Mouse (Mus musculus): ENCODE data around the gene Azi2.

Gene Azi2

GRCm38 (mm10) chr9:118082575-118083431, 42.5 kb downstream of the Azi2 start:
- DNase-seq (ENCODE audit: low spot score) = no peak

DNA sequence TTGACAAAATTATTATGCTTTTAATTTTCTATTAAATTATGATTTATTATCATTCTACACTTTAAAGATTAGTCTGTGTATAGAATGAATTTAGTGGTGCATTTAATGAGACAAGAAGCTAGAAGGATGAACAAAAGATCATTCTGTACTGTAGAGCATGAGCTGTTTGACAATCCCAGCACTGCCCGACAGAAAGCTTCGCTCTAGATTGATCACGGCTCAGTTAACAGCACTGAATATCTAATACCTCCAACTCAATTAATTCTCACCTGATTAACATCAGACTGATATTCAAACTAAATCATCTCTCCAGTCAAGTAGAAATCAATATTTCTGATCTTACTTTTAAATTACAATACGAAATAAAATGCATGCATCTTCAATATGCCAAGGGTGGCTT, 43.5 kb downstream of the Azi2 start:
- no peak for DNase-seq (ENCODE audit: low spot score)

GRCm38 (mm10) chr9:118099395-118099794, 59.1 kb downstream of the Azi2 start:
- DNase-seq (ENCODE audit: low spot score) = no peak

- DNase-seq (ENCODE audit: low spot score) = no peak
These were observed 60.2 kb downstream of the Azi2 start for GRCm38 (mm10) chr9:118100484-118100883.

DNA sequence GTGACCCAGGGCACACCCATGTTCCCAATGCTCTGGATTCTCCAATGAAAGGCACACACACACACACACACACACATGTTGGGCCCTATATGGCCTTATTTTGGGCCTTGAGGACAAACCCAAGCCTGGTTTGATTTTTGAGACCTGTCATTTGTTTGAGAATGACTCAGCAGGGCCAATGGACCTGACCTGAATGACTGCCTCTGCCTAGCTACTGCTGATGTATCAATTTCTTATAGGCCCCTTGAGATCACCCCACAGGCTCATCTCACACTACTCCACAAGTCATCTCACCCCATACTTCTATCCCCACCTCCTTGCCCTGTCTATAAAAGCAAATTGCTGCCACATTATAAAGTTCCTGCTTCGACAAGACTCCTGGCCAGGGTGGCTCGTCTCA, 61.5 kb downstream of the Azi2 start:
- DNase-seq (ENCODE audit: low spot score) = no peak

DNA sequence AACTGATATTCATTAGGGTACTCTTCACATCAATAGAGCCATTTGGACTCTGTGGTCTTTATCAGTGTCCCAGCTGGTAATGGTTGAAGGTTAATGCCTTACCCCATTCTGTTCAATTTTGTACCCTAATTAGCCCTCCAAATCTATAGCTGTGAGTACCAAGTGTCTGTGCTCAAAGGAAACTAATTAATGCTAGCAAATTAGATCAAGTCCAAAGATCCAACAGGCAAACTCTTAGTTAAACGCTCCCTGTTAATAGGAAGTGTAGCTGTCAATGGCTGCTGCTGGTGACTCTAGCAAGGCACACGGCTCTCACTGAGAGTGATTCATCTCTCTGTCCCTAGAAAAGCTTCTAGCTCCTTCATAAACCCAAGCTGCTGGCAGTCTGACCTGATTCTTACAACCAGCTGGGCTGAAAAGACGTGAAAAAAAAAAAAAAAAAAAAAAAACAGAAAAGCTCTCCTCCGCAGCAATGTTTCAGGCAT, 68.3 kb downstream of the Azi2 start:
- DNase-seq (ENCODE audit: low spot score) = no peak

- no peak for DNase-seq (ENCODE audit: low spot score)
These were observed 69.5 kb downstream of the Azi2 start for GRCm38 (mm10) chr9:118109697-118110359.

DNA sequence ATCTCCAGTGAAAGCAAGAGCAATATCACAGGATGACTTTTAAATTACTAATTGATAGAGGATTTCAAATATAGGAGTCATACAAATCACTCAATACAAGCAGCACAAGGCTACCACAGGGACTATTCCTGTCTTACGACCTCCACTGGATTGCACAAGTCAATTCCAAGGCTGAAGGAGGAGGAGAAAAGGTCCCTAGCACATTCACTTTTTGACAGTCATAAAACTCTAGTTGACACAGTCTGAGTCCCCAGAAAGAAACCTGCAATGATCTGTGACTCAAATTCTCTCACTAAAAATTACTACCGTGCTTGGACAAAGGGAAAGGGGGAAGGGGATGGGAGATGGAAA, 70.0 kb downstream of the Azi2 start:
- DNase-seq (ENCODE audit: low spot score) = no peak
